23 mouse cellular contexts compared by ENCODE assay signal in genomic region chr3:89732091-89732490, GRCm38 (mm10). TPM values are rescaled to one million over a fixed set of nuclear protein-coding genes. Genes with fewer than 3 reads are reported as not detected.
DNase-seq lines count a peak whose midpoint lies in the region; ATAC-seq and TF ChIP-seq lines count a peak whose summit lies in the region.
"Had no signal": no experiment of that assay in that cellular context is flagged by ENCODE, and none has a peak within 500 bp of the region (broad histone marks: within the 10 kb centered on the region; RNA-seq: fewer than 3 reads in every experiment).

No protein-coding gene starts in this region.

- 91% methylated on average over 4 of the region's 4 CpGs for WGBS in kidney, postnatal 0 days
- WGBS in kidney, embryonic 16.5 days, result 93% methylated on average over 4 of the region's 4 CpGs
- 51% methylated on average over 4 of the region's 4 CpGs for WGBS in liver, embryonic 13.5 days (ENCODE audit: insufficient replicate concordance)
- 68% methylated on average over 4 of the region's 4 CpGs for WGBS in small intestine, adult 2 months
- 87% methylated on average over 4 of the region's 4 CpGs for WGBS in forebrain, embryonic 16.5 days

- no peaks in the 10 kb centered on the region for H3K9me3 ChIP-seq in kidney, postnatal 0 days (replicated peaks; ENCODE audit: low read length)
- no peaks in the 10 kb centered on the region for H3K9me3 ChIP-seq in kidney, embryonic 16.5 days (ENCODE audit: low read length)
- H3K9me3 ChIP-seq in MEL (replicated peaks; ENCODE audit: insufficient read depth, low read length), result no peaks in the 10 kb centered on the region
- no peaks in the 10 kb centered on the region for H3K9me3 ChIP-seq in liver, embryonic 13.5 days (replicated peaks)
- H3K9me3 ChIP-seq in forebrain, embryonic 16.5 days (ENCODE audit: control insufficient read depth, low read length), result no peaks in the 10 kb centered on the region
- H3K9me3 ChIP-seq: embryonic facial prominence, embryonic 10.5 days; heart, embryonic 12.5 days; hindbrain, embryonic 10.5 days; midbrain, embryonic 10.5 days had no signal

- H3K27ac ChIP-seq in kidney, postnatal 0 days, result no peak overlapping the region
- no peak overlapping the region for H3K27ac ChIP-seq in kidney, embryonic 16.5 days (ENCODE audit: low read length)
- no peak overlapping the region for H3K27ac ChIP-seq in MEL (ENCODE audit: control insufficient read depth, low read depth, low read length)
- H3K27ac ChIP-seq in liver, embryonic 13.5 days, result no peak overlapping the region
- no peak overlapping the region for H3K27ac ChIP-seq in small intestine, adult 2 months (ENCODE audit: insufficient read depth, low read depth, low read length)
- no peak overlapping the region for H3K27ac ChIP-seq in forebrain, embryonic 16.5 days (ENCODE audit: low read length)
- H3K27ac ChIP-seq: embryonic facial prominence, embryonic 10.5 days; hindbrain, embryonic 10.5 days; hindbrain, postnatal 0 days; left cerebral cortex, adult 2 months; midbrain, embryonic 10.5 days had no signal

- peaks cover 8% of the 10 kb centered on the region for H3K4me1 ChIP-seq in kidney, postnatal 0 days (replicated peaks; ENCODE audit: insufficient read depth, low read length)
- peaks cover 8% of the 10 kb centered on the region for H3K4me1 ChIP-seq in kidney, embryonic 16.5 days (ENCODE audit: insufficient read depth, low read length)
- H3K4me1 ChIP-seq in MEL (ENCODE audit: control insufficient read depth in 1 of 2, insufficient read depth in 2 of 2, low read length in 2 of 2), result peaks cover 2 to 19% of the 10 kb centered on the region in 2 experiments; a peak in 2 of 4 replicates
- peaks cover 36% of the 10 kb centered on the region for H3K4me1 ChIP-seq in liver, embryonic 13.5 days (replicated peaks)
- peaks cover 8% of the 10 kb centered on the region; the same call in 1 of the 2 replicates for H3K4me1 ChIP-seq in small intestine, adult 2 months (ENCODE audit: control insufficient read depth, insufficient read depth, insufficient read length, low read length)
- H3K4me1 ChIP-seq in forebrain, embryonic 16.5 days (replicated peaks; ENCODE audit: control insufficient read depth, insufficient read depth, low read length), result peaks cover 17% of the 10 kb centered on the region

- peaks cover 10% of the 10 kb centered on the region for H3K36me3 ChIP-seq in kidney, postnatal 0 days (ENCODE audit: insufficient read depth, low read length)
- peaks cover 8% of the 10 kb centered on the region for H3K36me3 ChIP-seq in kidney, embryonic 16.5 days (ENCODE audit: insufficient read depth, low read length)
- peaks cover 6 to 13% of the 10 kb centered on the region in 2 experiments for H3K36me3 ChIP-seq in MEL (ENCODE audit: control insufficient read depth in 1 of 2, insufficient read depth in 2 of 2, low read length in 2 of 2)
- H3K36me3 ChIP-seq in liver, embryonic 13.5 days, result peaks cover 36% of the 10 kb centered on the region
- peaks cover 24% of the 10 kb centered on the region for H3K36me3 ChIP-seq in small intestine, adult 2 months (ENCODE audit: control insufficient read depth, insufficient read depth, low read length)
- peaks cover 2% of the 10 kb centered on the region; the same call in 1 of the 2 replicates for H3K36me3 ChIP-seq in forebrain, embryonic 16.5 days (ENCODE audit: control insufficient read depth, insufficient read depth)

- TF ChIP-seq EP300 in MEL (IDR thresholded peaks at IDR 0.05; ENCODE audit: low read depth in 1 of 2, low read length in 2 of 2), result no peak

- H3K79me2 ChIP-seq in MEL (ENCODE audit: control insufficient read depth, insufficient read depth, low read length, poor library complexity), result peaks cover 33% of the 10 kb centered on the region

- TF ChIP-seq POLR2A in MEL (IDR thresholded peaks at IDR 0.05; ENCODE audit: control insufficient read depth in 1 of 2, insufficient read depth in 1 of 2, low read depth in 1 of 2, low read length in 2 of 2, poor library complexity in 1 of 2), result no peak
- TF ChIP-seq POLR2A in small intestine, adult 2 months (IDR thresholded peaks at IDR 0.05; ENCODE audit: low read depth, low read length), result no peak

- H3K9ac ChIP-seq in kidney, postnatal 0 days (ENCODE audit: low read depth, low read length), result no peak overlapping the region
- H3K9ac ChIP-seq in kidney, embryonic 16.5 days (replicated peaks; ENCODE audit: low read length), result no peak overlapping the region
- H3K9ac ChIP-seq in MEL (ENCODE audit: control insufficient read depth, low read depth, low read length, poor library complexity, severe bottlenecking), result no peak overlapping the region
- H3K9ac ChIP-seq in liver, embryonic 13.5 days, result peak overlapping the region; percentile 85; the same call in 1 of the 2 replicates
- no peak overlapping the region for H3K9ac ChIP-seq in forebrain, embryonic 16.5 days (replicated peaks; ENCODE audit: low read depth, low read length)

- H3K27me3 ChIP-seq in kidney, postnatal 0 days (ENCODE audit: insufficient read depth, low read length), result no peaks in the 10 kb centered on the region
- no peaks in the 10 kb centered on the region for H3K27me3 ChIP-seq in kidney, embryonic 16.5 days (ENCODE audit: insufficient read depth, low read length)
- H3K27me3 ChIP-seq in MEL (ENCODE audit: control insufficient read depth in 1 of 2, insufficient read depth in 2 of 2, low read length in 2 of 2), result no peaks in the 10 kb centered on the region
- H3K27me3 ChIP-seq in liver, embryonic 13.5 days, result no peaks in the 10 kb centered on the region
- H3K27me3 ChIP-seq in small intestine, adult 2 months (ENCODE audit: control insufficient read depth, insufficient read depth, low read length), result no peaks in the 10 kb centered on the region
- no peaks in the 10 kb centered on the region for H3K27me3 ChIP-seq in forebrain, embryonic 16.5 days (replicated peaks; ENCODE audit: control insufficient read depth, insufficient read depth, low read length)
- H3K27me3 ChIP-seq: heart, embryonic 12.5 days had no signal

- H3K4me3 ChIP-seq in kidney, postnatal 0 days (replicated peaks; ENCODE audit: low read depth, low read length), result no peak overlapping the region
- no peak overlapping the region for H3K4me3 ChIP-seq in kidney, embryonic 16.5 days (ENCODE audit: low read length)
- no peak overlapping the region for H3K4me3 ChIP-seq in MEL (ENCODE audit: control insufficient read depth in 1 of 2, insufficient read depth in 1 of 2, low read depth in 2 of 2, low read length in 2 of 2)
- peak overlapping the region; percentile 75 for H3K4me3 ChIP-seq in liver, embryonic 13.5 days (replicated peaks)
- peak overlapping the region; percentile 6; the same call in 1 of the 2 replicates for H3K4me3 ChIP-seq in small intestine, adult 2 months (ENCODE audit: low read depth, low read length)
- H3K4me3 ChIP-seq in forebrain, embryonic 16.5 days (replicated peaks; ENCODE audit: low read length), result no peak overlapping the region
- H3K4me3 ChIP-seq: hindbrain, embryonic 10.5 days; left cerebral cortex, adult 2 months; midbrain, embryonic 10.5 days had no signal

- no peak for TF ChIP-seq CTCF in kidney, postnatal 0 days (IDR thresholded peaks at IDR 0.05; ENCODE audit: low read depth)
- no peak for TF ChIP-seq CTCF in MEL (IDR thresholded peaks at IDR 0.05 in 2 of 3, conservative IDR thresholded peaks at IDR 0.05 in 1 of 3; ENCODE audit: control insufficient read depth in 1 of 3, insufficient read depth in 1 of 3, low read depth in 2 of 3, low read length in 3 of 3, poor library complexity in 1 of 3, severe bottlenecking in 1 of 3)
- TF ChIP-seq CTCF in small intestine, adult 2 months (IDR thresholded peaks at IDR 0.05; ENCODE audit: extremely low read depth, insufficient read length, insufficient replicate concordance, low read depth, low read length), result no peak

- TF ChIP-seq RAD21 in MEL (IDR thresholded peaks at IDR 0.05; ENCODE audit: low read depth, low read length), result no peak

- no peak for DNase-seq in kidney, postnatal 0 days (ENCODE audit: low spot score)
- peak; percentile 21 for DNase-seq in MEL (ENCODE audit: low read depth, low spot score)
- DNase-seq in liver, embryonic 13.5 days, result no peak
- DNase-seq in gastrocnemius, postnatal 14 days, result no peak
- DNase-seq: adrenal gland, postnatal 25 days; cerebellum, adult 11-12 months; kidney, adult 2 months; kidney, postnatal 25 days; left cerebral cortex, postnatal 4 days; lung, postnatal 14 days; retina, postnatal 1 day; right cerebral cortex, postnatal 4 days; thymus, postnatal 14 days had no signal

- intact Hi-C loops in gastrocnemius, postnatal 14 days (cut with DNase I; ENCODE audit: low total_unique reads), result no loop called here

- H3K4me2 ChIP-seq in kidney, postnatal 0 days (ENCODE audit: low read length), result peak overlapping the region; percentile 69
- no peak overlapping the region for H3K4me2 ChIP-seq in kidney, embryonic 16.5 days (replicated peaks; ENCODE audit: low read depth, low read length)
- peak overlapping the region; percentile 76 for H3K4me2 ChIP-seq in liver, embryonic 13.5 days
- no peak overlapping the region for H3K4me2 ChIP-seq in forebrain, embryonic 16.5 days (ENCODE audit: low read length)

- no peak for ATAC-seq in kidney, postnatal 0 days (replicated peaks; ENCODE audit: low FRiP score, low read depth)
- no peak for ATAC-seq in kidney, embryonic 16.5 days (ENCODE audit: low FRiP score, low TSS enrichment)
- ATAC-seq in liver, embryonic 13.5 days (ENCODE audit: low read depth), result no peak
- ATAC-seq in forebrain, embryonic 16.5 days, result no peak
- ATAC-seq: forebrain, embryonic 14.5 days; hindbrain, postnatal 0 days had no signal

RNA-seq across cellular contexts. Expression of gene Adar, which starts 17.3 kb away (rescaled TPM):
- 9.6 and 10.5 TPM in 2 replicates for polyA plus RNA-seq in kidney, postnatal 0 days (2015; fragmentation: Nextera tagmentation; extraction: Ambion mirVana)
- polyA plus RNA-seq in kidney, embryonic 16.5 days (2015; fragmentation: Nextera tagmentation; extraction: Ambion mirVana), result 12.3 and 12.4 TPM in 2 replicates
- total RNA-seq in MEL (2012; rRNA removed), result 26.1 and 26.7 TPM in 2 replicates
- 100 to 1,000 TPM in 1 of 2 experiments, 10 to 100 TPM in 1; 45.1 to 124 TPM for polyA plus RNA-seq in MEL (2012; ENCODE audit: insufficient read depth in 1 of 2, insufficient read length in 2 of 2, low read depth in 1 of 2, low replicate concordance in 2 of 2, missing spikeins in 1 of 2)
- polyA plus RNA-seq in liver, embryonic 13.5 days (2015; fragmentation: Nextera tagmentation; extraction: Ambion mirVana), result 6.4 and 7.4 TPM in 2 replicates
- 13.8 and 26.3 TPM in 2 replicates for polyA plus RNA-seq in small intestine, adult 2 months (2012; rRNA removed)
- polyA plus RNA-seq in forebrain, embryonic 16.5 days (2015; fragmentation: Nextera tagmentation; extraction: Ambion mirVana), result 30.0 and 33.4 TPM in 2 replicates
- 1 to 10 TPM; 4.2 to 4.4 TPM for total RNA-seq in gastrocnemius, postnatal 14 days (2021)

RNA-seq across cellular contexts. Expression of gene Chrnb2, which starts 32.3 kb away (rescaled TPM):
- polyA plus RNA-seq in kidney, postnatal 0 days (2015; fragmentation: Nextera tagmentation; extraction: Ambion mirVana), result 0.36 and 0.47 TPM in 2 replicates
- polyA plus RNA-seq in kidney, embryonic 16.5 days (2015; fragmentation: Nextera tagmentation; extraction: Ambion mirVana), result 0.40 and 0.86 TPM in 2 replicates
- 0.98 and 1.6 TPM in 2 replicates for total RNA-seq in MEL (2012; rRNA removed)
- polyA plus RNA-seq in MEL (2012; ENCODE audit: insufficient read depth in 1 of 2, insufficient read length in 2 of 2, low read depth in 1 of 2, low replicate concordance in 2 of 2, missing spikeins in 1 of 2), result 1 to 10 TPM in 1 of 2 experiments, not detected in 1; 4.0 TPM
- polyA plus RNA-seq in liver, embryonic 13.5 days (2015; fragmentation: Nextera tagmentation; extraction: Ambion mirVana), result 0.16 and 0.20 TPM in 2 replicates
- 0.53 and 0.93 TPM in 2 replicates for polyA plus RNA-seq in small intestine, adult 2 months (2012; rRNA removed)
- 27.7 and 29.5 TPM in 2 replicates for polyA plus RNA-seq in forebrain, embryonic 16.5 days (2015; fragmentation: Nextera tagmentation; extraction: Ambion mirVana)
- under 1 TPM; 0.12 to 0.13 TPM for total RNA-seq in gastrocnemius, postnatal 14 days (2021)

RNA-seq across cellular contexts. Expression of gene Ube2q1, which starts 41.3 kb away (rescaled TPM):
- polyA plus RNA-seq in kidney, postnatal 0 days (2015; fragmentation: Nextera tagmentation; extraction: Ambion mirVana), result 11.3 and 13.2 TPM in 2 replicates
- 9.8 and 11.5 TPM in 2 replicates for polyA plus RNA-seq in kidney, embryonic 16.5 days (2015; fragmentation: Nextera tagmentation; extraction: Ambion mirVana)
- total RNA-seq in MEL (2012; rRNA removed), result 72.6 and 73.8 TPM in 2 replicates
- 100 to 1,000 TPM in 1 of 2 experiments, 10 to 100 TPM in 1; 89.0 to 162 TPM for polyA plus RNA-seq in MEL (2012; ENCODE audit: insufficient read depth in 1 of 2, insufficient read length in 2 of 2, low read depth in 1 of 2, low replicate concordance in 2 of 2, missing spikeins in 1 of 2)
- polyA plus RNA-seq in liver, embryonic 13.5 days (2015; fragmentation: Nextera tagmentation; extraction: Ambion mirVana), result 3.4 and 3.5 TPM in 2 replicates
- polyA plus RNA-seq in small intestine, adult 2 months (2012; rRNA removed), result 11.7 and 26.2 TPM in 2 replicates
- polyA plus RNA-seq in forebrain, embryonic 16.5 days (2015; fragmentation: Nextera tagmentation; extraction: Ambion mirVana), result 11.3 TPM in 2 replicates
- total RNA-seq in gastrocnemius, postnatal 14 days (2021), result 10 to 100 TPM; 12.7 to 14.9 TPM

Comparison
In these comparisons a context has a peak if more than half of its experiments do, and no peak if none do; other contexts are left out.
1. H3K4me2 ChIP-seq: peak in kidney, postnatal 0 days (single experiment) and liver, embryonic 13.5 days (single experiment); none in kidney, embryonic 16.5 days (single experiment) and forebrain, embryonic 16.5 days (single experiment).
2. H3K4me3 ChIP-seq: peak in liver, embryonic 13.5 days (single experiment) and small intestine, adult 2 months (single experiment); none in kidney, postnatal 0 days (single experiment), kidney, embryonic 16.5 days (single experiment), MEL (0 of 2) and forebrain, embryonic 16.5 days (single experiment).